Mouse (Mus musculus) cortical plate, adult 2 months (tissue): ENCODE data around the gene Ptpn5. TPM values are rescaled to one million over a fixed set of nuclear protein-coding genes. Genes with fewer than 3 reads are reported as not detected.

ENCODE experiments used
- H3K27ac ChIP-seq: fragments of 200-500 bp; 2 replicates; pipeline ENCODE4 v1.5.1; 2012; ENCODE audit warnings: low read length, control low read depth, inconsistent platforms; ENCODE audit not compliant: insufficient read depth
- H3K4me1 ChIP-seq: fragments of 200-500 bp; 2 replicates; pipeline ENCODE4 v1.6.1; 2011; ENCODE audit warnings: low read length; ENCODE audit not compliant: control insufficient read depth, insufficient read depth
- H3K4me3 ChIP-seq: fragments of 200-500 bp; 2 replicates; pipeline ENCODE4 v1.5.1; 2011; ENCODE audit warnings: mild to moderate bottlenecking, low read length, control low read depth; ENCODE audit not compliant: insufficient read depth
- CTCF ChIP-seq: fragments of 200-500 bp; IDR thresholded peaks from 2 replicates; pipeline ENCODE4 v1.5.1; 2011; ENCODE audit warnings: mild to moderate bottlenecking, control low read depth, low read length; ENCODE audit not compliant: insufficient read depth; ENCODE audit errors: extremely low read depth
- POLR2A ChIP-seq: fragments of 200-500 bp; IDR thresholded peaks from 2 replicates; pipeline ENCODE4 v1.6.1; 2011; ENCODE audit warnings: mild to moderate bottlenecking, low read length, control low read depth; ENCODE audit not compliant: insufficient read depth; ENCODE audit errors: extremely low read depth
- polyA plus RNA-seq: library from polyadenylated mRNA; depleted of rRNA; stranded (reverse); fragments of >200 nt; gene quantifications from 2 replicates; pipeline ENCODE4 v1.2.3, GENCODE M21; 2012

Ptpn5 gene
- polyA plus RNA-seq, 1 experiment, result 221 TPM

DNA sequence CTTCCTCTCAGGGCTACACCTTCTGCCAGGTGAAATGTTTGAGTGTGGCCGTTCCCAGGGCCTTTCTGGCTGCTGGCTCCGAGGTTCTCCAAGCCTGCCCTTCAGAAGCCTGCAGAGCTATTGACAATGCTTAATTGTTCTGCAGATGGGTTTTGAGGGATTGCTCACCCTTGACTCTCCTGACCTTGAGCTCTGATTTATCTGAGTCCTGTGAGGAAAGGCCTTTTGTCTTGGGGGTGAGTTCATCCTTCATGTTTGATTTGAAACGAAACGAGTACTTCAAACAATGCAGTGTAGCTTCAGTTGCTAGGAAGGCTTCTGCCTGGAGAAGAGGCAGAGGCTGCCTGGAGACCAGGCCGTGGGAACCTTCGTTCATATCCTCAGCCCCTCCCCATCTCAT is 10.8 kb upstream of the Ptpn5 start:
- TF ChIP-seq POLR2A (no peak), CTCF (no peak)
- Histone ChIP-seq H3K4me3 (no peak overlapping the region), H3K27ac (no peak overlapping the region), H3K4me1 (no peaks in the 10 kb centered on the region)

DNA sequence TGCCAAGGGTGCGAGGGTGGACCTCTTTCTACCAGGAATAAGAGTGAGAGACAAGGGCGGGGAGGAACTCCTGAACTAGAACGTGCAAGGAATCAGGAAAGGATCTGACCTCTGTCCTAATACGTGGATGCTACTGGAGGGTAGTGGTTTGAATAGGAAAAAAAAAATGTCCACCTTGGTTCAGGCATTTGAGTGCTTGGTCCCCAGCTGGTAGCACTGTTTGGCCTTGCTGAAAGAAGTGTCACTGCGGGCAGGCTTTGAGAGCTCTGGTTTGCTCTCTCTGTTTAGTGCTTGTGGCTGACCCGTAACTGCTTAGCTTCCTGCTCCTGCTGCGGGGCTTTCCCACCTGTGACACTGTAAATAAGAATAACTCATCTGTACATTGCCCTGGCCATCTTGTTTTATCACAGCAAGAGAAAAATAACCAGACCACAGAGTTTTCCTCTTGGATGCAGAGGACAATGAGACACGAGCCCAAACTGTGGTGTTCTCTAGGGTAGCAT is 6.4 kb upstream of the Ptpn5 start:
- Histone ChIP-seq H3K27ac (no peak overlapping the region), H3K4me1 (no peaks in the 10 kb centered on the region), H3K4me3 (no peak overlapping the region)
- TF ChIP-seq POLR2A (no peak), CTCF (no peak)

DNA sequence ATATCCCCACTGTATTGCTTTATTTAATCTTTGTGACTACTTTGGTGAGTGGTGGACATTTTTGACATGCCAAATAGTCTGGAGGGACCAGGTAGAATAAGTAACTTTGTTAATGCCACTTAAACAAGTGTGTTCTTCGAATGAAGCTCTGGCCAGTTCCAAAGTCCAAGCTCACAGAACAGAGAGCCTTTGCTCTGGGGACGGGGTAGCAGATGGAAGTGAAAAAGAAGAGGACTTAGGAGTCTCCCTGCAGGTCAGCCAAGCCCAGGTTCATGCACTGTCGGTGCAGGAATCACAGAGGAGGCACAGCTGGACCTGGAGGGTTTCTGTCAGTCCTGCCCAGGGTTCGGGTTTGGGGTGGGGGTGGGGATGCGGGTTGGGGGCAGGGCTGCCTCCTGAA is 1.1 kb upstream of the Ptpn5 start:
- no peak overlapping the region for H3K4me3 ChIP-seq
- H3K4me1 ChIP-seq, result peaks cover 3% of the 10 kb centered on the region
- no peak for TF ChIP-seq CTCF
- no peak for TF ChIP-seq POLR2A
- H3K27ac ChIP-seq, result no peak overlapping the region

DNA sequence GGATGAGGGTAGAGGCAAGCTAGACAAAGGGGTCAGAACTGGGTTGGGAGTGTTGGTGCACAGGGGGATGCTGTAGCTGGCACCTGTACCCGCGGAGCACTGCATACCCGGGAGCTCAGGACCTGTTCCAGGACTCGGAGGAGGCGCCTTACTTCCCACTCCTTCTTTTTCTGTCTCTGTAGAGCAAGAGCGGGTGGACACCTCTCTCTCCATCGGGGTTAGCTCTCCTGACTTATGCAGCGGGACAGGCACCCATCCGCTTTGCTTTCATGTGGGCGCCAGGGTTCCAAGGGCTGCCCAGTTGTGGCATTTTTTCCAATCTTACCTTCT is 588 bp downstream of the Ptpn5 start:
- TF ChIP-seq CTCF (no peak), POLR2A (no peak)
- peak overlapping the region; percentile 82 for H3K4me3 ChIP-seq
- H3K27ac ChIP-seq, result peak overlapping the region; percentile 96
- H3K4me1 ChIP-seq, result peaks cover 3% of the 10 kb centered on the region

DNA sequence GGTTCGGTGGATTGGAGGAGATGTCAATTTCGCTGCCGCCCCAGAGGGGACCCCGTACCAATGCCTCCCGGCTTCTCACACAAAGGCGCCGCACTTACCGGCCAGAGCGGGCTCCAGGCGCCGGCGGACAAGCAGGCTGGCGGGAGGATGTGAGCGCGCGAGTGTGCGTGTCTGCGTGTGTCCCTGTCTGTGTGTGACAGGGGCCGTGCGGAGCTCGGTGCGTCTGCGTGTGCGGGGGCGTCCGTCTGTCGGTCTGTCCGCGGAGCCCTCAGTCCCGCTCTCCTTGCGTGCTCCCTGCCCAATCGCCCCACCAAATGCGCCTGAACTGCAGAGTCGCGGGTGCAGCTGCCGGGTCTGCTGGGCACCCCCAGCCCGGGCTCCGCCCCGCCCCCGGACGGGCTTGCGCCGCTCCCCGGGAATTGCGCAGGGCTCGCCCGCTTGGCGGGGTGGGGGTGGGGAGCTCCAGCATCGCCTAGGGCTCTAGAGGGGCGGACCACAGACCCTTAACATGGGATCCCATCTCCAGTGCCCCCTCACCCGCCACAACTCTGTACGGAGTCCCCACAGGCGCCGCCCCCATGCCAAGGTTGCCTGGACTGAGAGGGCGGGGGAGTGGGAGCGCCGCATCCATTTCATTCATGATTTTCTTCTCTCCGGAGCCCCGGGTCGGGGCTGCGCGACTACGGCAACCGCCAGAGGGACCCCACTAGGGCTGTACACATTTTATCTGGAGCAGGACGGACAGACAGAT is 1.1 kb downstream of the Ptpn5 start:
- Histone ChIP-seq H3K4me1 (peaks cover 3% of the 10 kb centered on the region), H3K4me3 (peak overlapping the region; percentile 82), H3K27ac (peak overlapping the region; percentile 96)
- TF ChIP-seq CTCF (0 out of 2 replicates have a peak, but pooled peaks have one; percentile 5), POLR2A (peak; percentile 64; the same call in 1 of the 2 replicates)

DNA sequence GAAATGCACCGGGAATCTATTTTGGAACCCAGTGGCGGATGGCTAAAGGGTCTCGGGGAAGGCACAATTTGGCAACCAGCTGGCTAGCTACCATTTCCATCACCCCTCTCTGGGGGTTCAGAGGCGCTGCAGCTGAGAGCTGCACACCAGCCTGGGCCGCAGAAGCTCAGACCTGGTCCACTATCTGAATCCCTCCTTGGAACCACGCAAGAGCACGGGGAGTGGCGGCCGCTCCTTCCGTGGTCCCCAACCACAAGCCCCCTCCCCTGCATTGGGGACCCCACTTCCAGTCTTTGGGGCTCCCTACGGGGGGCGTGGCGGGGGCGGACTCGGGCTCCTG is 1.7 kb downstream of the Ptpn5 start:
- peak overlapping the region; percentile 82 for H3K4me3 ChIP-seq
- H3K4me1 ChIP-seq, result peaks cover 3% of the 10 kb centered on the region
- no peak for TF ChIP-seq CTCF
- TF ChIP-seq POLR2A, result no peak
- H3K27ac ChIP-seq, result peak overlapping the region; percentile 96

DNA sequence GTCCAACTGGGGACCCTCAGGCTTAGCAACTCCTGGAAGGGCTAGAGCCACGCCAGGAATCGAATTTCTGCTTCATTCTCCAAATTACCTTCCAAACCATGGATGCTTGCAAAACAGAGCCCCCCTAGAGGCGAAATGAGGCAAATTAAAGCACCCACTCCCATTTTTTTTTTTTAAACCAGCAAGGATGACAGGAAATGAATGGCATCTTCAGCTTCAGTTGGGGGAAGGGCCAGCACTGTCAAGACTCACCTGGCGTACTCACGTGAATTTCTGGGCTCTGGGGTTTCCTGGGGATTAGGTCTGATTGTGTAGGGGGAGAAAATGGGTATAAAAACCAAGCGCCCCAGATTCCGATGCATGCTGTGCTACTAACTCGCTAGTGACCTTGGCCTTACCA is 2.2 kb downstream of the Ptpn5 start:
- peak overlapping the region; percentile 82 for H3K4me3 ChIP-seq
- H3K27ac ChIP-seq, result no peak overlapping the region; the same call in 1 of the 2 replicates
- TF ChIP-seq POLR2A (no peak), CTCF (no peak)
- H3K4me1 ChIP-seq, result peaks cover 3% of the 10 kb centered on the region

DNA sequence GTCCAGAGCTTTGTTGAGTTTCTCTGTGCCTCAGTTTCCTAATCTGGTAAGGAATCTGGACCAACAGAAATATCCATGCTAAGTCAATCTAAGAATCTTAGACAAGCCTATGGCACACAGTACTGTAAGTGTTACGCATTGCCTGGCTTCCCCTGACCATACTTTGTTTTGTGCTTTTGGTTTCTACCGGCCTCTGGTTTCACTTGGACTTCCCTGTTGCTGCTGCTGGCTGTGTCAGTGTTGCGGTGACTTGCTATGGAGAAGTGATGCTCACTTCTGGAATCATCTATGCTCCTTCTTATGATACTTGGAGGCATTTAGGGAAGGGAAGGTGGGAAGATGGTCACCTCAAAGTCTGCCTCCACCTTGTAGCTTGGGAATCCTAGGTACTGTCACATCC is 11.5 kb downstream of the Ptpn5 start:
- no peak for TF ChIP-seq CTCF
- no peak for TF ChIP-seq POLR2A
- H3K4me1 ChIP-seq, result no peaks in the 10 kb centered on the region
- no peak overlapping the region for H3K27ac ChIP-seq
- H3K4me3 ChIP-seq, result no peak overlapping the region

DNA sequence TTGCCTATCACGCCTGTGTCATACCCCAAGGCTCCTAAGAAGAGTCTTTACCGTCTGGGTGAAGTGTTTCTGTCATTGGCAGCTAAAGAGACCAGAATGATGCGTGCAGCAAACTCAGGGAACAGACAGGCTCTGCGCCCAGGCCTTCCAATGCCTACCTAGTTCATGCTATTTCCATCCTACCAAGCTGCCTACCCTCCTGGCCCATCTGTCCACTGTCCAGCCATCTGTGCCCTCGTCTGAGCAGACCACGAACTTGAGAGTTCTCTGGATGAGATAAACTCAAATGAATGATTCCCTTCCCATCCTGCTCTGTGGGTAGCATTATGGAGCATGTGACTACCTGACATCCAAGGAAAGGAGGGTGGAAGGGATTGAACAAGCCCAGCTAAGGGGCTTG is 16.8 kb downstream of the Ptpn5 start:
- Histone ChIP-seq H3K27ac (no peak overlapping the region), H3K4me3 (no peak overlapping the region), H3K4me1 (peaks cover 8% of the 10 kb centered on the region; the same call in 1 of the 2 replicates)
- TF ChIP-seq CTCF, result no peak
- no peak for TF ChIP-seq POLR2A

DNA sequence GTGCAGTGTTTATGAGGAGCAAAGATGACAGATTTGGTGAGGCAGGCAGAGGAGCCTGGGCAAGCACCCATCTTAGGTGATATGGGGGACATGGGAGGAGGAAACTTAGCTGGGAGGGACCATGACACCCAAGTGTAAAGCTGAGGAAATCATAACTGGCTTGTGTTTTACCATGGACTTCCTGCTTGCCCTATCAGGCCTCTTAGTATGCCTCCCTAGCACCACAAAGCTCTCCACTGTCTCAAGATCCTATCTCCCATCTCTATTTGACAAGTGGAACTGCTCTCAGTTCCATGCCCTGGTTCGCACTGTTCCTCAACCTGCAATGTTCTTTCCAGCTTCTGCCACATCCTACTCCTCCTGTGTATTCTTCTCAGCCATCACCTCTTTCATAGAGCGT is 18.0 kb downstream of the Ptpn5 start:
- no peak overlapping the region for H3K4me3 ChIP-seq
- no peak overlapping the region for H3K27ac ChIP-seq
- TF ChIP-seq CTCF (no peak), POLR2A (no peak)
- H3K4me1 ChIP-seq, result peaks cover 10% of the 10 kb centered on the region; the same call in 1 of the 2 replicates

DNA sequence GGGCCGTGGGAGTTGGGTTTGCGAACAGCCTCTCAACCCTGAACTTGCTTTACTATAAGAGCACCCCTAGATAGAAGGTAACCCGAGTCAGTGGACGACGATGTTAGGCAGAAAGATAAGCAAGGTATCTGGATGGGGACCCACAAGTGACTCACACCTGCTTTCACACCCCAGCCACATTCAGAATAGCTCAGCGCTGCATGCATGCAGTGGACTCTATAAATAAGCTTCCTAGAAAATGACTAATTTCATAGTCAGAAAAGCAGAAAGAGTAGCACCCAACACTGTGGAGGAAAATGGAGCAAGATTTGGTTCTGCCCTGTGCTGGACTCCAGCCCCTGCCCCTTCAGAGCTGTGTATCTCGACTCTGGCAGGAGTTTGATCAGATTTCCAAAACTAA is 20.1 kb downstream of the Ptpn5 start:
- peaks cover 13% of the 10 kb centered on the region; the same call in 1 of the 2 replicates for H3K4me1 ChIP-seq
- no peak overlapping the region for H3K4me3 ChIP-seq
- TF ChIP-seq CTCF (no peak), POLR2A (no peak)
- no peak overlapping the region for H3K27ac ChIP-seq
